Mouse (Mus musculus) ZHBTc4 (cell line): ENCODE results near the gene Efhc1.
"Not testable (repeated sequence)": the region's sequence is repeated elsewhere in the genome, so short reads cannot be mapped to it uniquely, and the experiment has no call there.

Source experiments
- DNase-seq: peaks from one replicate; pipeline ENCODE4 v3.0.0-alpha.2; 2011; ENCODE audit warnings: low read depth, low spot score

Gene Efhc1

DNA sequence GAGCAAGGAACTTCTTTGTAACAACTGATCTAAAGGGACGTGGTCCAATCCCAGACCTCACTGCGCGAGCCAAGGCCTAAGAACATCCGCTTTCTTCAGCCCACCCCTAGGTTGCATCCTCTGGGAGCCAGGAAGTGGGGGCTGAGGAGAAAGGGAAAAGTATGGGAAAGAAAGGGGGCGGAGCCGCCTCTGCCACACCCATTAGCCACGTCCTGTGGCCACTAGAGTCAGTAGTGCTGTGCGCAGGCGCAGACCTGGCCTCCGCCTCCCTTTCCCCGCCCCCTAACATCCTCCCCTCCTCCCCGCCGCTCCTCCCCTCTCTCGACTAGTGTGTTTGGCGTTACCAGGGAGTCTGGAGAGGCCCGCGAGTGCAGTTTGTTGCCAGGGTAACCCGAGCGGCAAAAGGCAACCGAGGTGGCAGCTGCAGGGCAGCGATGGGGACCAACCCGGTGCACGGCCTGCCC lies at the start of gene Efhc1:
Efhc1 (plus strand) TSS at position 327 of the 464 bp plus-strand sequence.
- DNase-seq, result peak; percentile 98

DNA sequence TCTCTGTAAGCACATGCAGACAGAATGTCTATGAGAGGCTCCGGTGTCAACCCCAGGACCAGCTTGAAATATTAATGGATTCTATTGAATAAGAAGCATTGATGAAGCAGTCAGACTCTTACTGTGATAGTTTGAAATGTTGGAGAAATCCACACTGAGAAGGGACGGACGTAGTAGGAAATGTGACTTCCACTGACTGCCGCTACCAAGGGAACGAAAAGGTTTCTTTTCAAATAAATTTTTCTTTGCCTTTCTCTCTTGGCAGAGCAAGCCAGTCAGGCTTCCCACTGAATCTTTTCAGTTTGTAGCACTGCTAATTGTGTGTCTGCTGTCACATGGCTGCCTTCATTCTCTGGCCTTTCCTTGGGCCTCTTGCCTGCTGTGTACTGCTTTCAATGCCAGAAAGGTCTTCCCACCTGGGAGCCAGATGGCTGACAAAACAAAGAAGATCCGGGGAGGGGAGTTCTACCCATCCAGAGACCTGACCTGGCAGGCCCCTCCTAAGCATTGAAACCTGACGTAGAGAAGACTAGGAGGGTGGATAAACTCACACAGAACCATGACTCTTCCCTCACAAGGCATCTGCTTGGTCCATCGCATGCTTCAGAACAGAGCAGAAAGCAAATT lies 45.8 kb upstream of the Efhc1 start:
- peak; percentile 15 for DNase-seq

DNA sequence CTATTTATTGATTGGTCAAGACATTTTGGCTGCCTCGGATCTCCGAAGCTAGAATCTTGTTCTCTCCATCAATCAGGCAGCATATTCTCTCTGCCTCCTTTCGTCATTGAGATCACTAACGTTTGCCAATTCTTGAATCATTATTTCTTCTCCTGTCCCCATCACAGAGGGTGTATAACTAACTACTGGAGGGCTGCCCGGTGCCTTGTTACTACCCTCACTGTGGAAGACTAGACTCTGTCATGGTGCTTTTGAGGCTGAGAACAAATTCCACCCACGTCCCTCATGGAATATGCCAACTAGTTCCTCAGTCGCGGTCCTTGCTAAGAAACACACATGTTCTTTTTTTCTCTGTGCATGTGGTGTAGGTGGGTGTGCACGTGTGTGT lies 45.3 kb upstream of the Efhc1 start:
- DNase-seq, result no peak

DNA sequence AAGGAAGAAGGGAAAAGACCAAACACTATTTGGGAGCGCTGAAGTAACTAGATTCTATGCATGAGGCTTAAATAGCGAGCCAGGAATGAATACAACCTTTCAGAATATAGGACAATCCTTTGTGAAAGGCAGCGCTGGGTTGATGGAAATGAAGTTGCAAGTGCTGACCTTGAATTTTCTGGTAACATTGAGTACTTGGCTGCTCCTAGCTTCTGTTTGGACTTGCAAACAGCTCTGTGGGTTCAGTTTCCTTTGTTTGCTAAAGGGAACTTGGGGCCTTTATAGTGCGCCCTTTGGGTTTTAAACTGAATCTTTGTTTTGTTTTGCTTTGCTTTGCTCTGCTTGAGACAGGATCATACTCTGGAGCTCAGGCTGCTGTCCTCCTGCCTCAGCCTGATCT lies 42.9 kb upstream of the Efhc1 start:
- peak; percentile 48 for DNase-seq

DNA sequence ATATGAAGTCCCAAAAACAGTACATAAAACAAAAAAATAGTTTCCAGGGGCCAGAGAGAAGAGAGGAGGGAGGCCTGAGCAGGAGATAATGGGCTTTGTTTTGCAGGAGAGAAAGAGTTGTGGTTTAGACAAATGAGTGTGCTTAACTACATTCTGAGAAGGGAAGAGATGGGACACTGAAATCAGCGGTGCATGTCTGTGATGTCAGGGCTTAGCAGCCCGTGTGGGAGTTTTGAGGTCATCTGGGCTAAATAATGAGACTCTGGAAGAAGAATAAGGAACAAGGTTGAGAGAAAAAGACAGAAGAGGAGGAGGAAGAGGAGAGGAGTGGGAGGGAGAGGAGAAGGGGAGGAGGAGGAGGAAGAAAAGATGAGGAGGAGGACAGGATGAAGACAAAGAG lies 39.3 kb upstream of the Efhc1 start:
- no peak for DNase-seq

DNA sequence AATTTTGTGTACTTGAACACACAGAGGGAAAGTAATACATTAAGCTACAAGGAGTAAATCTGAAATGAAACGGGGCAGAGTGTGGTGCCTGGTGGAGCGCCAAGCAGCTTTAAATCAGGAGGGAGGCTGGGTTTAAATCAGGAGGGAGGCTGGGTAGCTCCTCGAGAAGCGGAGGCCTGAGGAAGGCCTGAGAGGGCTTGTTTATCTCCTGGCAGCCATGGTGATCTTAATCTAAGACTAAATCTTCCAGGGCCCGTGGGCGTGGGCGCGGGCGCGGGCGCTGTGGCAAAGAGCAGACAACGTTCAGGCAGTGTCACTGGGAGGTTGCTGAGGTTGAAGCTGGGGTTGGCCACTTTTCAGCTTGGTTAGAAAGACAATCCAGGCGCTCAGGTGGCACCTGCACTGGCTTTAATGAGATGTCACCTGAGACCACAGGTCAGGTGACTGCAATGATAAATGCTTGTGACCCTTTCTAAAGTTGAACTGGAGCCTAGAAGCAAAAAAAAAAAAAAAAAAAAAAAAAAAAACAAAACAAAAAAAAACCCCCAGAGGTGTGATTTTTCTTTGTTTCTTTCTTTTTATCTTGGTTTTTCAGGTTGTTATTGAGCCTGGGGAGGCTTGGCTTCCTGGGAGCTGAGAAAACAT lies 38.8 kb upstream of the Efhc1 start:
- DNase-seq, result peak; percentile 48

DNA sequence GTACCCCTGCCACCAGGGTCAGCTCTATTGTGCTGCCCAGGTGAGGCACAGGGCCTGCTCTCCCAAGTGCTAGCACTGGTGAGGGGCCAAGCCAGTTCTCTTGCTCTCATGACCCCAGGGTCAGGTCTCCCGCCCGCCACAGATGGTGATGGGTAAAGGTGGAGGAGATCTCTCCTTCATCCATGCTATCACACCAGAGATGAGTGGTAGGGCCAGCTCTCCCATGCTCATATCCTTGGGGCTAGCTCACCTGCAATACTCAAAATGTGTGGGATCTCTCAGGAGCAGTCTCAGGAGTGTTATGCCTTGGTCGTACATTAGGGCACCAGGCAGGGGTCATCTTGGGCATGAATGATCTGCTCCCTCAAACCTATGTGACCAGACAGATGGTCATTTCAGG lies 36.7 kb upstream of the Efhc1 start:
- DNase-seq, result no peak

DNA sequence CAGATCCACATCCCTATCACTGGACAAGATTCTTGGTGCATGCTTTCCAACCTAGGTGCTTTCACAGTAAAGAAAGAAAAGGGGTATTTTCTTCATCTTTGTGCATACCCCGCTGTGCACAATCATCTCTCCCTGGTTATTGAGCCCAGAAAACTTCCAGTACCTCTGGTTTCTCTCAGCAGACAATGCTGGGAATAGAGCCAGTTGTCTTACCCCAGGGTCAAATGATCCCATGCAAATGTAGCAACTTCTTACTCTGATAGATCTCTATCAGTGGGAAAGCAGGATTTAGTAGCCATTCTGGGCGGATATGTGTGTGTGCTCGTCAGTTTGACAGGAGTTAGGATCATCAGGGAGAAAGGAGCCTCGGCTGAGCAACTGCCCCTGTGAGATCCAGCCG lies 35.8 kb upstream of the Efhc1 start:
- no peak for DNase-seq

DNA sequence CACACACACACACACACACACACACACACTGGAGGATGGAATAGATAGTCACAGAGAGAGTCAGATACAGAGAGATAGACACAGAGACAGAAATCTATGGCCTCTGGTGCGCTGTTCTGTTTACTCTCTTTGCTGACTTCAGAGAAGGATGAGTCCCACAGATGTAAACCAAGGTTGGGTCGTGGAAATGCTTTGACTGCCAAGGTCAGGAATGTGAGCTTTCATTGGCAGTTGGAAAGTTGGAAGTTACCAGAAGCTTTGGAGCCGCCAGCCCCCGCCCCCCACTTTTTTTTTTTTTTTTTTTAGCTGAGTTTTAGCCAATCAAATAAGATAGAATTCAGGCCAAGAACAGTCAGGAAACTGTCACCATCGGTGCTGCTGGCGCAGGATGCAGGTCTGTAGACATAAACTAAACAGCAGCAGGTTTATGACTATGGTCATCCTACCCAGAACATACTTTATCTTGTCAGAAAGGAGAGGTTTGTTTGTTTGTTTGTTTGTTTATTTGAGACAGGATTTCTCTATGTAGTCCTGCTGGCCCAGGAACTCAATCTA lies 33.9 kb upstream of the Efhc1 start:
- no peak for DNase-seq

DNA sequence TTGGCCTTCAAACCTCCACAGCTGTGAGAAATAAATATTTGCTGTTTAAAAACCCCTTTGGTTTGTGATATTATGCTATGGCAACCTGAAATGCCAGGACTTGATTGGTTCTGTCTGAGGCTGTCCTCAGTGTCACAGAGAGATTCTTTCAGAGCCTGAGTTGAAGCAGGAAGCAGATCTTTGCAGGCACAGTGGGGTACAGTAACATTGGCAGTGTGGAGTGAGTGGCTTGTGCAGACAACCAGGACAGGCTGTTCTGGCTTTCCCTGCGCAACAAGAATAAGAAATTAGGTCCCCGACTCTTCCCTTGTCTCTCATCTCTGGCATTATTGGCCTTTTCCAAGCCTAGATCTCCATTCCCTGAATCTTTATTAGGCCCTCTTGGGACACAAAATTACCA lies 31.7 kb upstream of the Efhc1 start:
- no peak for DNase-seq

DNA sequence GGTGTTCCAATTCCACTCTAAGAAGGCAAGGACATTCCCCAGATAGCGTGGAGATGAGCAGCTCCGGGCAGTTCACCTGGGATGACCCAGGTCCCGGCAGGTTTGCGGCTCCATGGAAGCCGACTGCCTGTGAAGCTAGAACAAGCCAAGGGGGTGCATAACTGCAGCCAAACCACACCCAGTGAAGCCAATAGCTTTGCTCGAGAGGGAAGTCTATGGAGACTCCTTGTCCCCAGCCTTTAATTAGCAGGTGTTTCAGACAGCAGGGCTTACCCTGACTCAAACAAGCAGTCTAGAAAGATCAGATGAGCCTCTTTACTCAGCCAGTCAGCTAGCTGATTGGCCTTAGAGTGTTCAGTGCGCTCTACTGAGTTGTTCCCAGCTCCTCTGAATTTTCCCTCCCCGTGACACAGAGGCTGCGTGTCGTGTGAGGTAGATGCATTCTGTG lies 30.3 kb upstream of the Efhc1 start:
- peak; percentile 16 for DNase-seq

DNA sequence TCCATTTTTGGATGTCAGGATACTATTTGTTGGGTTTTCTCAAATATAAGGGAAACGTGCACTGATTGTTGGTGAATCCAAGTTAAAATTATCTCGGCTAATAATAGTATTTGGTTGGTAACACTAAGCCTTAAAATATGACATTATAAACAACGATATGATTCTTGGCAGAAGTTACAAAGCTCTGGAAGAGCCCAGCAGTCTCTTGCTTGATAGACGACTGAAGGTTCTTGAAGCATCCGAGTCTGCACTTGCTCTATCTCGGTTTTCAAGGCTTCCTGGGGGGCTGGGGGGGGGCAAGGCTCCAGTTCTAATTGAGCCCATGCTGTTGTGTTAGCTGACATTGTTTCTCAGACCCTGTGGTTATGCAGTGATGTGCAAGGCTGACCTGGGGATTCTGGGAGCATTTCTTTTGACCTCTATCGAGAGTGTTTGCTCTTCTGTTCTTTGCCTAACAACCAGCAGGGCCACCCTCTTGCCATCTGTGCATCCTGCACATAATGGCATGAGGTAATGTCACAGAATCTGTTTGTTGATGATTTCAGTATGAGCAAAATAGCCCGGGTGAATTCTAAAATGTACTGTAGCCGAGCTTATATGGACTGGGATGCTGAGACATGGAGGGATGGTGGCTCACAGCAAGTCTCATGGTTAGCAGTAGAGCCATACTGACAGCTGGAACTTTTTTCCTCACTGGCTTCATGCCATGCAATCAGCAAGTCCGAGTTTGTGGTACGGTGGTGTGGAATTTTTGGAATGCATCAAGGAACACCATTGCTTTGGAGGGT lies 28.6 kb upstream of the Efhc1 start:
- DNase-seq, result no peak

DNA sequence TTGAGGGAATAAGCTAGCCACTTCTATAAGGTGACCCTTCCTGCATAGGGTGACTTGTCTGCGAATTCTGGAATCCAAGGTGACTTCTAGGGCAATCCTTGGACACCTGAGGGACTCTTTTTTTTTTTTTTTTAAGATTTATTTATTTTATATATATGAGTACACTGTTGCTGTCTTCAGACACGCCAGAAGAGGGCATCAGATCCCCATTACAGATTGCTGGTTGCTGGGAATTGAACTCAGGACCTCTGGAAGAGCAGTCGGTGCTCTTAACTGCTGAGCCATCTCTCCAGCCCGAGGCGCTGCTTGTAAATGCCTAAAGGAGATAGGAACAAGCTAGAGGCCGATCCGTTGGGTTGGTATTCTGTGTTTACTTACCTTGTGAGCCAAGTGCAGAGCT lies 26.1 kb upstream of the Efhc1 start:
- not testable (repeated sequence) for DNase-seq

DNA sequence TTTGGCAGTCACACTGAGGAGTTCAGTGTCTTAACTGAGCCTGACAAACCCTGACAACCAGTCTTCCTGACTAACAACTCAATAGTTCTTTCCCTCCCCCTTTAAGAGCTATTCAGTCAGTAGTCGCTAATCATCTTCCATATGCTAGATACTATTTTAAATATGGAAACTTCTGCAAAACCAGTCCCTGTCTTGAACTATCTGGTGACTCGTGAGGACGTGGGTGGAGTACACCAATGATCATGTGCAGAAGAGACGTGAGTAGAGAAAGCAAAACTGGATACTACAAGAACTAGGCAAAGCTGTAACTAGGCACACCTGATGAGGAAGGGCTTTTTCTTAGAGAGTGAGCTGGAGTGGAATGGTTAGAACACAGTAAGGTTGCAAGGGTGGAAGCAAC lies 25.5 kb upstream of the Efhc1 start:
- DNase-seq, result no peak

DNA sequence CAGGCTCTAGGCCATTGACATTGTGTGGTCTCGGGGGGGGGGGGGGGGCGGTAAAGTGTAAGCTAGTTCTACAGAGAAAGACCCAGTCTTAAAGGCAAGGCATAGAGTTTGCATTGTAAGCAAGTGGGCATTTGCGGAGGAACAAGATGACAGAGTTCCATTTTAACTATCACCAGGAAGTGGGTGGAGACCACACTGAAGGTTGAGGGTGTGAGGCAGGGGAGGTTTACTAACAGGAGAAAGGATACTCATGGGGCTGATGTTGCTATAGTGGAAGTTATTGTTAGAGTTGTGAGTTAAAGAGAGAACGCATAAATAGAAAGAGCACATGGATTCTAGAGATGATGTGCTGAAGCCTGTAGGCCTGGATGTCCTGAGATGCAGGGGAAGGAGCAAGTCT lies 25.1 kb upstream of the Efhc1 start:
- DNase-seq, result no peak

DNA sequence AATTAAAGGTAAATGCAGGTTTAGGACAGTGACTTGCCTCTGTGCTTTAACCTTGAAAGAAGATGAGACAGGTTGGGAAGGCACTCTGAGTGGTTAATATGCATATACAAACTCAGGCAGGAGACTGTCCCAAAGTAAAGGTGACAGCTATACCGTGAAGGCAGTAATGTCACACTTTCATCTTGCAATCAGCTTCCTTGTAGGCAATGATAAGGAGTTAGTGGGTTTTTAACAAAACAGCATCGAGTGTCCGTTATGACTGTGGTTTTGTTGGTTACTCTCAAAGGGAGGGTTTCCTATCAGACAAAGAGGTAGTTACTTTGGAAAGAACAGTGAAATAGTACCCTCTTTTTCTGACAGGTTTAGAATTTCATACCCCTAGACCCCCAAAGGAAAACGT lies 22.9 kb upstream of the Efhc1 start:
- no peak for DNase-seq

DNA sequence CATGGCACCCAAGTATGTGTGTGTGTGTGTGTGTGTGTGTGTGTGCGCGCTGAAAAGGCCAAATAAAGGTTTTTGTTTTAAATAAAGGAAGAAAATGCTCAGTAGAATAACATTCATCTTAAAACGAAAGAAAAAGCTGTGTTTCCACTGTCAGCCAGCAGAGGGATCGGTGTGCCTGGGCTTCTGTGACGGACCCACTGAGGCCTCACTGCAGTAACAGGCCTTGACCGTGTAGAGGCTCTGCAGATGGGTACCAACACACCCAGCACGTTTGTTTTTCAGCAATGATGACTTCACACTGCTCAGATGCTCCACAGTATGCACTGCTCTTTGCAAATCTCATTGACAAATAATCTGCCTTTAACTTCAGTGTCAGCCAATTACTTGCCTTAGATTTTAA lies 18.0 kb upstream of the Efhc1 start:
- DNase-seq, result peak; percentile 80

DNA sequence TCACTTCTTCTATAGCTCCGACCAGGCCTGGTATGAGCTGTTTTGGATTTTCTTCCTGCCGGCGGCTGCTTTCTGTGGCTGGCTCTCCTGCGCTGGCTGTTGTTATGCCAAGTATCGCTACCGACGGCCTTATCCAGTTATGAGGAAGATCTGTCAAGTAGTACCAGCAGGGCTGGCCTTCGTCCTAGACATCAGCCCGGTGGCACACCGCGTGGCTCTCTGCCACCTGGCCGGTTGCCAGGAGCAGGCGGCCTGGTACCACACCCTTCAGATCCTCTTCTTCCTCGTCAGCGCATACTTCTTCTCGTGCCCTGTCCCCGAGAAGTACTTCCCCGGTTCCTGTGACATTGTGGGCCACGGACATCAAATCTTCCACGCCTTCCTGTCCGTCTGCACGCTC lies 16.3 kb upstream of the Efhc1 start:
- DNase-seq, result peak; percentile 28

DNA sequence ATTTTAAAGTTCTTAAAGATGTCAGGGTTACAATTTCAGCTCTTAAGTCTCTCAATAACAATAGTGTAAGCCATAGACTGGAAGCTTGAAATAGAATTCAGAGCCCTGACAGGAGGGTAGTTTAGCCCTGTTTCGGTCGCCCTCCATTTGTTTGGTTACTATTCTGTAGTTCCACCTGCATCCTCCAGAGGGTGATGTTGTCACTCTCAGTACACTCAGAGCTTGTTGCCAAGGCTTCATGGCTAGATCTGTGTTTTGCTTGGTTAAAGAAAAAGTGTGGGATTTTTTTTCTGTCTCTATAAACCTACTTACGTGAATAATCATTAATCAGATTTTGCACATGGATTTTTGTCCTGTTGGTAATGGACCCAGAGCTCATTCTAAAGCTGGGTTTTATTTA lies 12.4 kb upstream of the Efhc1 start:
- peak; percentile 78 for DNase-seq

DNA sequence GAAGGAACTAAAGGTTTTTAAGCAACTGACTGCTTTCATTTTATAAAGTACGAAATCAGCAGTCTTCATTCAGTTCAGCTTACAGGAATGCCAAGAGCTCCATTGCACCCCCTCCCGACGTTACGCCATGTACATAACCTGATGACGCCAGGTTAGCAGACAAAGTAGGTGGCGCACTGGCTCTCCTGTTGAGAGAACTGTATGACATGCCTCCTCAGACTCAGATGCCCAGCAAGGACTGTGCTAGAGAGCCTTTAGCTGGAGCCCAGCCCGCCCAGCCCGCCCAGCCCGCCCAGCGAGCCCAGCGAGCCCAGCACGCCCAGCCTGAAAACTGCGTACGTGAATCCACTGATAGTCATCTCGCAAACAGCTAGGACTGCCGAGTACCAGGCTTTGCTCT lies 11.3 kb upstream of the Efhc1 start:
- peak; percentile 49 for DNase-seq

DNA sequence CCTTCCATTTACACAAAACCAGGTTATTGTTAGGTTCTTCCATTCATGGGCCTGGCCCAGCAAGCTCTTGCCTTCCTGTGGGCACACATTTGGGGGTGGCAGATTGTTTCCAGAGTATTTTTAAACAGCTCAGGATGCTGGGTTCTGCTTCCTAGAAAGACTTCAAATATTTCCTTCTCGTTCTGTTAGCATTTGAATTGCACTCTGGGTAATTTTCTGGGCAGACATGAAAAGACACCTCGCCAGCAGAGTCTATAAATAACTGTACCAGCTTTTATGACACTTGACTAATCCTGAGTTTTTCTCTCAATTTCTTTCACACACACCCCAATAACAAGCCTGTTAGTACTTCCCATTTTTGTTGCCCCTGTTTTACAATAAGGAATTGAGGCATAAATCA lies 10.1 kb upstream of the Efhc1 start:
- no peak for DNase-seq

DNA sequence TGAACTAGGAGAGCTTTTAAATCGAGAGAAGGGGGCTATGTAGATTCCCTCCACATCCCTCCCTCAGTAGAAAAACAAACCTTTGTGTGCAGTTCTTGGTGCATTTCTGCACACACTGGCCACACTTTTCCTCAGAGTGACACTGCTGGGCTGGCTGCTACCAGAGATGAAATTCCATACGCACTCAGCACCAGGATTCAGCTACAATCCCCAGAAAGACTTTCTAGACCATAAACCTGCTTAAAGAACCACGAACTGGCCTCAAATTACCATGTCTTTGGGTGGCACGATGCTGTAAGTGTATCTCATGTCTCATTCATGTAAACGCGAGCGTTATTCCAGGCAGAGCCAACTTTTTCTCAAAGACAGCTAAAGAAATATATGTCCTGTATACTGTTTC lies 9.6 kb upstream of the Efhc1 start:
- no peak for DNase-seq

DNA sequence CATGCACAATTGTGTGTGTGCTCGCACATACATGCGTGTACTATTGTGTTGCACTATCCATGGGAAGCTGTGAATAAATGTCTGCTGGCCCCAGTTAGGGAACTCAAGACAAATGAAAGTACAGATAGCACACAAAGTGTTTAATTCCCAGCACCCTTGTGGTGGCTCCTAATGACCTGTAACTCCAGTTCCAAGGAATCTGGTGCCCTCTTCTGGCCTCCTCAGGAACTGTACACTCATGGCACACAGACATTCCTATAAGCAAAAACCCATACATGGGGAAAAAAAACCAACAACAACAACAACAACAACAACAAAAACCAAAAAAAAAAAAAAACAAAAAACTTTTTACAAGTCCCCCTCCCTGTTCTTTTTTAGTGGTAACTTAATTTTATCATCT lies 8.4 kb upstream of the Efhc1 start:
- DNase-seq, result peak; percentile 69
